Mouse (Mus musculus) G1E (cell line): ENCODE results near the gene Dab1.

Experiments used
- CTCF ChIP-seq: IDR thresholded peaks from 2 replicates; pipeline ENCODE4 v1.5.1; 2012; ENCODE audit warnings: low read depth, low read length, inconsistent platforms, mixed read lengths
- GATA1 ChIP-seq: IDR thresholded peaks from 2 replicates; pipeline ENCODE4 v1.6.1; 2012; ENCODE audit warnings: borderline replicate concordance, low read length, inconsistent platforms, mixed read lengths
- GATA2 ChIP-seq: IDR thresholded peaks from 2 replicates; pipeline ENCODE4 v1.6.1; 2012; ENCODE audit warnings: low read depth, low read length, inconsistent platforms, borderline replicate concordance
- POLR2AphosphoS5 ChIP-seq: IDR thresholded peaks from 2 replicates; pipeline ENCODE4 v1.6.1; 2012; ENCODE audit warnings: low read depth, low read length, inconsistent platforms; ENCODE audit not compliant: insufficient replicate concordance
- TAL1 ChIP-seq: conservative IDR thresholded peaks from 2 replicates; pipeline ENCODE4 v1.6.1; 2012; ENCODE audit warnings: low read depth, low read length, inconsistent platforms, mixed read lengths

- TF ChIP-seq GATA1 (no peak), CTCF (no peak), GATA2 (no peak), TAL1 (no peak), POLR2AphosphoS5 (no peak)
Measured at GRCm38 (mm10) chr4:103576305-103576704, 42.9 kb upstream of the Dab1 start.
